Mouse (Mus musculus) forebrain, embryonic 15.5 days (tissue): ENCODE measurements around the gene Tox2. TPM values are rescaled to one million over a fixed set of nuclear protein-coding genes. Genes with fewer than 3 reads are reported as not detected.

Experiments used
- ATAC-seq: fragments of 200-750 bp; cut with Nextera tagmentation; replicated peaks from 2 replicates; pipeline ENCODE4 v1.8.0; 2017; ENCODE audit warnings: mild to moderate bottlenecking, moderate TSS enrichment, moderate library complexity
- H3K27ac ChIP-seq: fragments of 300-500 bp; sonication (generic); replicated peaks from 2 replicates; pipeline ENCODE4 v1.5.1; 2015; ENCODE audit warnings: mild to moderate bottlenecking, inconsistent platforms
- H3K27me3 ChIP-seq: fragments of 300-500 bp; sonication (generic); 2 replicates; pipeline ENCODE4 v1.6.1; 2015; ENCODE audit warnings: inconsistent platforms
- H3K36me3 ChIP-seq: fragments of 300-500 bp; sonication (generic); 2 replicates; pipeline ENCODE4 v1.6.1; 2015; ENCODE audit warnings: mild to moderate bottlenecking, inconsistent platforms
- H3K4me1 ChIP-seq: fragments of 300-500 bp; sonication (generic); 2 replicates; pipeline ENCODE4 v1.6.1; 2015; ENCODE audit warnings: inconsistent platforms
- H3K4me2 ChIP-seq: fragments of 300-500 bp; sonication (generic); replicated peaks from 2 replicates; pipeline ENCODE4 v1.6.1; 2015; ENCODE audit warnings: mild to moderate bottlenecking, inconsistent platforms
- H3K4me3 ChIP-seq: fragments of 300-500 bp; sonication (generic); 2 replicates; pipeline ENCODE4 v1.5.1; 2015; ENCODE audit warnings: mild to moderate bottlenecking, inconsistent platforms
- H3K9ac ChIP-seq: fragments of 300-500 bp; sonication (generic); replicated peaks from 2 replicates; pipeline ENCODE4 v1.6.1; 2015; ENCODE audit warnings: mild to moderate bottlenecking, inconsistent platforms
- H3K9me3 ChIP-seq: fragments of 300-500 bp; sonication (generic); 2 replicates; pipeline ENCODE4 v1.6.1; 2016; ENCODE audit warnings: inconsistent platforms
- WGBS: fragments of 180-500 bp; shearing (Covaris S2); methylation state at CpG from one replicate; pipeline ENCODE4 v1.1.7; 2015; ENCODE audit warnings: mixed read lengths; 5-methylcytosine and 5-hydroxymethylcytosine counted together
- polyA plus RNA-seq: library from polyadenylated mRNA; unstranded; fragments of >200 nt; fragmentation: Nextera tagmentation; extraction: Ambion mirVana; gene quantifications from 2 replicates; pipeline ENCODE4 v1.2.1, GENCODE M21; 2015

Gene Tox2
- polyA plus RNA-seq, 1 experiment from 2014 or later = 18.1 TPM

DNA sequence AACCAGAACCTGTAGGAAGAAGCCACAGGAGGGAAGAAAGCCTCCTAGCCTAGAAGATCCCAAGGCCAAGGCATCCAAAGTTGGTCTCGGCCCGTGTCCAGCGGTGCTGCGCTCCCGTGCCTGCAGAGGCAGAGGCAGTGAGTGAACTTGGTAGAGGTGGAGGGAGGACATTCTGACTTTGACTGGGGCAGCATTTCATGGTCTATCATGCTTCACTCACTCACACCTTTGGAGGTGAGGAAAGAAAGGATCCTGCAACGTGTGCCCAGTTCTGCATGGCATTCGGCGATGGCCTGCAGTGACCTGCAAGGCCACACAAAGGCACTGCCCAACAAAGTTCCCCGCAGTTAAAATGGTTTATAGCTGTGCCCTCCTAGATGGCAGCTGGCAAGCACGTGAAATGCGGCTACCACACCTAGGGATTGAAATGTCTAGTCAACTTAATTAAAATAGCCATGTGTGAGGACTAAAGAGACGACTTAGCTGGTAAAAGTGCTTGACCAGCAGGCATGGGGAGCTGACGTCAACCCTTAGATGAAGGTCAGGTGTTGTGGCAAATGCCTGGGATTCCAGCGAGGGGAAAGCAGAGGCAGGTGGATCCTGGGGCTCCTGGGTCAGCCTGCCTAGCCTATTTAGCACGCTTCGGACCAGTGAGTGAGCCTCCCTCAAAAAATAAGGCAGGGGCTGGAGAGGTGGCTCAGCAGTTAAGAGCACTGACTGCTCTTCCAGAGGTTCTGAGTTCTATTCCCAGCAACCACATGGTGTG lies 158.1 kb downstream of the Tox2 start:
- Histone ChIP-seq H3K4me3 (no peak overlapping the region), H3K4me1 (no peaks in the 10 kb centered on the region), H3K4me2 (no peak overlapping the region), H3K27ac (no peak overlapping the region), H3K9me3 (no peaks in the 10 kb centered on the region), H3K27me3 (no peaks in the 10 kb centered on the region), H3K9ac (no peak overlapping the region), H3K36me3 (no peaks in the 10 kb centered on the region)
- ATAC-seq = no peak
- WGBS = 84% methylated on average over 16 of the region's 16 CpGs

DNA sequence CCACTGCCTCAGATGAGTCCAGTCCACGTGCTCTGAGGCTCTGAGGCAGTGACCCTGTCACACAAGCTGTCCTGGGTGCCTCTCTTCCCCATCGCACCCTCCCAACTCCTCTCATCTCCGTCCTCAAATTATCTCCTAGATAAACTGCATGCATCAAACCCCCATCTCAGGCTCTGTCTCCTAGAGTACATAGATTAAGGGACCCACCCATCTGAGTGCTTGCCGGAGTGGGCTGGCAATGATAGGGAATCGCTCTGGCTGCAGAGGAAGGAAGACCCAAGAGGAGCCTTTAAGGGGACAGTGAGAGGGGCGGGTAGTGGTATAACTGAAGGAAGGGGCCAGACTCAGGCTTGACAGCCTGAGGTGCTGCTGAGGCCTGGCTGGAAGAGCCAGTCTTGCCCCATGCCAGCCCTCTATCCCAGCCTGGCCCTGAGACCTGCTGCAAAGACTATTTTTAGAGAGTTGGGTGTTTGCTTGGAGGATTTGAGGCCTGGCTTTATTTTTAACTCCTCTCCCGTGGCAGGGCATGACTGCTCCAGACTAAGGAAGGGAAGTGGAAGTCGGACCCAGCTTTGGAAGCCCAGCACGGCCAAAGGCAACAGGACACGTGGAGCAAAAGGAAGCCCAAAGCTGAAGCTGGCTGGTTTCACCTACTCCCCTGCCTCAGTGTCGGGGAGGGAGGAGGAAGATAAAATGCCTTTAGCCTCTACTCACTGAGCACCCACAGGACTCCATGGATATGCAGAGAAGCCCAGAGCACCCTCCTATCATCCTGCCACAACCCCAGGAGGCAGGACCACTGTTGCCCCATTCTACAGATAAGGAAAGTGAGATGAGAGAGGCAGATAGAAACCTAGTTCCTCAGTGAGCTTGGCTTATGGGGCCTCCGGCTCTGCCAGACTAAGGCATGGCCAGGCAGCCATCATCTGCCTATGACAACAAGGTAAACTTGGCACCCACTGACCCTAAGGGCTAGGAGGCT lies 160.3 kb downstream of the Tox2 start:
- H3K9me3 ChIP-seq = no peaks in the 10 kb centered on the region
- ATAC-seq = no peak
- H3K9ac ChIP-seq = no peak overlapping the region
- no peak overlapping the region for H3K4me2 ChIP-seq
- H3K4me1 ChIP-seq = no peaks in the 10 kb centered on the region
- H3K4me3 ChIP-seq = no peak overlapping the region
- H3K27ac ChIP-seq = no peak overlapping the region
- H3K27me3 ChIP-seq = no peaks in the 10 kb centered on the region
- 78% methylated on average over 12 of the region's 12 CpGs for WGBS
- H3K36me3 ChIP-seq = no peaks in the 10 kb centered on the region

DNA sequence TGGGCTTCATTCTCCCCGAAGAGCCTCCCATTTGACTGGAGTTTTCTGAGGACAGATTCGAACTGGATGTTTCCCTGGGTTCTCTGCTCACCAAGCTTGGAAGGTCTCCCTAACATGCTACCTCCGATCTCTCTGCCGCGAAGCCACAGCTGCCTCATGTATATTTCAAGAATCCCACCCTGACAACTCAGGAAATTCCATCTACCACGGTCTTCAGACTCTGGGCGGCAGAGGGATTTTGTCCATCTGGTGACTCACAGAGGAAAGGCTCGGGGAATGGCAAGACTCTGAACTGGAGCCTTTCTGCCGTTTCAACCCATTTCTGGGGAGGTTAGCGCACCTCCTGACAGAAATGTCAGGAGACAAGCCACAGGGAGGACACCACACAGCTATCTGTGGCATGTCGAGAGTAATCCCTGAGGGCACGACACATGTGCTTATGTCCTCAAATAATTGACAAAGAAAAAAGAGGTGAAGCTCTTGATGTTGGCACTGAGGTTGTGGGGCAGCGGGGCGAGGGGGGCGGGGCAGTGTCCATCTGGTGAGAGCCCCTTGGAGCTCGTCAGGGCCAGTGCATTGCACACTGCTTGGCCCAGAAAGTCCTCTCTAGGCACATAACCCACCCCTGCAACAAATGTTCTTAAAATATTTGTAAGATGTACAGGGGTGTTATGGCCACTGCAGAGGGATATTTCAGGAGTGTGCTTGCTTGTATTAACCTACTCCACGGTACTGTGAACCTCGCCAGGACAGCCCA lies 162.0 kb downstream of the Tox2 start:
- no peaks in the 10 kb centered on the region for H3K27me3 ChIP-seq
- no peaks in the 10 kb centered on the region for H3K36me3 ChIP-seq
- no peak overlapping the region for H3K27ac ChIP-seq
- no peaks in the 10 kb centered on the region for H3K4me1 ChIP-seq
- no peaks in the 10 kb centered on the region for H3K9me3 ChIP-seq
- no peak overlapping the region for H3K4me2 ChIP-seq
- WGBS = 81% methylated on average over 18 of the region's 18 CpGs
- no peak for ATAC-seq
- no peak overlapping the region for H3K4me3 ChIP-seq
- no peak overlapping the region for H3K9ac ChIP-seq

DNA sequence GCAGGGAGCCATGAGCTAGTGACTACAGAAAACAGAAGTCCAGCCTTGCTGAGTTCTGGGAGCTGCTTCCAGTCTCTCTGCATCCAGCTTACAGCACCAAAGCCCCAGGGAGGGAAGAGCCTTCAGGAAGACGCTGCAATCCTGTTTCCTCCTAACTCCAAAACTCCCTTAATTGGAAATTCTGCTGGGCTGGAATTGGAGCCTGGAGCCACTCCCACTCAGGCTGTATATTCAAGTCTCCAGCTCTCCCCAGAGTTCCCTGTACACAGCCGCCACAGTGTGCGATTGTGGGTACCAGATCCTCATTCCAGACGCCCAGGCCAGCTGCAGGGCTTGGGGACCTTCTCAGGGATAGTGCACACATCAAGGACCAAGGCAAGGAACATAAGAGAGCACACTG lies 167.2 kb downstream of the Tox2 start:
- Histone ChIP-seq H3K9ac (no peak overlapping the region), H3K27me3 (peaks cover 9% of the 10 kb centered on the region), H3K4me1 (no peaks in the 10 kb centered on the region), H3K4me2 (no peak overlapping the region), H3K36me3 (no peaks in the 10 kb centered on the region), H3K4me3 (no peak overlapping the region), H3K27ac (no peak overlapping the region), H3K9me3 (no peaks in the 10 kb centered on the region)
- no peak for ATAC-seq
- 50% methylated on average over 4 of the region's 4 CpGs for WGBS

DNA sequence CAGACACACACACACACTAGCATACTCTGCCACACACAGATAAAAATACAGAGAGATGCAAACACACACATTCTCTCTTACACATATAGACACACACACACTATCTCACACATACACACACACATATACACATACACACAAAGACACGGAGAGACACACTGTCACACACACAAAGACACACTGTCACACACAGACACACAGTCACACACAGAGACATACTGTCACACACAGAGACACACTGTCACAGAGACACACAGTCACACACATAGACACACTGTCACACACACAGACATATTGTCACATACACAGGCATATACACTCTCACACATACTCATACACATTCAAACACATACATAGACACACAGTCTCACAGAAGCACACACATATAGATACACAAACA lies 169.7 kb downstream of the Tox2 start:
- Histone ChIP-seq H3K4me3 (no peak overlapping the region), H3K4me1 (no peaks in the 10 kb centered on the region), H3K27me3 (peaks cover 27% of the 10 kb centered on the region), H3K27ac (no peak overlapping the region), H3K36me3 (no peaks in the 10 kb centered on the region), H3K9me3 (no peaks in the 10 kb centered on the region), H3K4me2 (no peak overlapping the region), H3K9ac (no peak overlapping the region)
- ATAC-seq = no peak
- WGBS = 74% methylated on average over 1 of the region's 1 CpGs

Other genes starting within 250 kb of the Tox2 start
- 0.32 TPM in 1 of 2 replicates, not detected in the other for gene Sgk2, start 215.8 kb upstream of the Tox2 start, polyA plus RNA-seq
- gene Ift52, start 185.8 kb upstream of the Tox2 start, polyA plus RNA-seq = 38.4 and 40.2 TPM in 2 replicates
- 11.8 and 14.3 TPM in 2 replicates for gene Mybl2, start 148.4 kb upstream of the Tox2 start, polyA plus RNA-seq
- not detected in 2 replicates for gene Gtsf1l, start 115.3 kb upstream of the Tox2 start, polyA plus RNA-seq
- gene Jph2, start 194.9 kb downstream of the Tox2 start, polyA plus RNA-seq = 0.22 and 0.25 TPM in 2 replicates
- 75.4 and 79.1 TPM in 2 replicates for gene Oser1, start 221.6 kb downstream of the Tox2 start, polyA plus RNA-seq
- 111 and 112 TPM in 2 replicates for gene Gdap1l1, start 235.4 kb downstream of the Tox2 start, polyA plus RNA-seq